ENCODE assay signal across 8 mouse cellular contexts in genomic region chr5:111601711-111602521, GRCm38 (mm10).
DNase-seq lines count a peak whose midpoint lies in the region; ATAC-seq lines count a peak whose summit lies in the region.
"Had no signal": no experiment of that assay in that cellular context is flagged by ENCODE, and none has a peak within 500 bp of the region (broad histone marks: within the 10 kb centered on the region; RNA-seq: fewer than 3 reads in every experiment).

No protein-coding gene starts in this region.

- H3K9me3 ChIP-seq in embryonic facial prominence, embryonic 15.5 days (replicated peaks): no peaks in the 10 kb centered on the region
- H3K9me3 ChIP-seq in limb, embryonic 13.5 days: no peaks in the 10 kb centered on the region
- H3K9me3 ChIP-seq: neural tube, embryonic 13.5 days had no signal

- no peak overlapping the region for H3K4me3 ChIP-seq in embryonic facial prominence, embryonic 15.5 days (replicated peaks)
- H3K4me3 ChIP-seq in limb, embryonic 13.5 days: no peak overlapping the region
- H3K4me3 ChIP-seq: neural tube, embryonic 13.5 days had no signal

- intact Hi-C loops in left cerebral cortex, postnatal 4 days (cut with DNase I): no loop called here
- intact Hi-C loops in left cerebral cortex, postnatal 36 days (cut with DNase I): no loop called here

- no peaks in the 10 kb centered on the region for H3K36me3 ChIP-seq in embryonic facial prominence, embryonic 15.5 days
- no peaks in the 10 kb centered on the region for H3K36me3 ChIP-seq in limb, embryonic 13.5 days
- H3K36me3 ChIP-seq: neural tube, embryonic 13.5 days had no signal

- H3K27ac ChIP-seq in embryonic facial prominence, embryonic 15.5 days (replicated peaks): peak overlapping the region; percentile 88
- H3K27ac ChIP-seq in limb, embryonic 13.5 days: peak overlapping the region; percentile 87
- H3K27ac ChIP-seq: neural tube, embryonic 13.5 days had no signal

- peak; percentile 72 for DNase-seq in left cerebral cortex, postnatal 4 days
- DNase-seq in left cerebral cortex, postnatal 36 days (ENCODE audit: low spot score in 2 of 2): no peak
- DNase-seq in embryo, embryonic 10.5 days (ENCODE audit: low spot score): peak; percentile 65
- DNase-seq in ovary, postnatal 36 days (ENCODE audit: low spot score): no peak
- no peak for DNase-seq in right cerebral cortex, adult 18-20 months

- no peak overlapping the region for H3K9ac ChIP-seq in embryonic facial prominence, embryonic 15.5 days
- no peak overlapping the region for H3K9ac ChIP-seq in limb, embryonic 13.5 days
- H3K9ac ChIP-seq: neural tube, embryonic 13.5 days had no signal

- H3K27me3 ChIP-seq in embryonic facial prominence, embryonic 15.5 days: no peaks in the 10 kb centered on the region
- no peaks in the 10 kb centered on the region for H3K27me3 ChIP-seq in limb, embryonic 13.5 days

- WGBS in embryonic facial prominence, embryonic 15.5 days: 27% methylated on average over 26 of the region's 26 CpGs
- WGBS in limb, embryonic 13.5 days: 15% methylated on average over 23 of the region's 26 CpGs

- H3K4me1 ChIP-seq in embryonic facial prominence, embryonic 15.5 days: peaks cover 39% of the 10 kb centered on the region
- peaks cover 33% of the 10 kb centered on the region for H3K4me1 ChIP-seq in limb, embryonic 13.5 days

- no peak overlapping the region for H3K4me2 ChIP-seq in embryonic facial prominence, embryonic 15.5 days (replicated peaks)
- H3K4me2 ChIP-seq in limb, embryonic 13.5 days (replicated peaks): peak overlapping the region; percentile 25; the same call in 1 of the 2 replicates
- H3K4me2 ChIP-seq: neural tube, embryonic 13.5 days had no signal

- peak; percentile 88 for ATAC-seq in embryonic facial prominence, embryonic 15.5 days (ENCODE audit: insufficient number of reproducible peaks, low FRiP score, low TSS enrichment, low read depth)
- peak; percentile 83 for ATAC-seq in limb, embryonic 13.5 days (ENCODE audit: low FRiP score, low read depth)

Comparison
In these comparisons a context has a peak if more than half of its experiments do, and no peak if none do; other contexts are left out.
1. DNase-seq: peak in left cerebral cortex, postnatal 4 days (single experiment) and embryo, embryonic 10.5 days (single experiment); none in left cerebral cortex, postnatal 36 days (0 of 2), ovary, postnatal 36 days (single experiment) and right cerebral cortex, adult 18-20 months (single experiment).